Mouse (Mus musculus) heart, postnatal 14 days (tissue): Measurements from ENCODE around the gene Ryr2. TPM values are rescaled to one million over a fixed set of nuclear protein-coding genes. Genes with fewer than 3 reads are reported as not detected.

ENCODE experiments used
- DNase-seq, 2 experiments: peaks; one replicate each; pipeline ENCODE4 v3.0.0; 2021 to 2022
- intact Hi-C: fragments of 180-260 bp; cut with DNase I; formaldehyde crosslinking; loops from one replicate; pipeline ENCODE4 v1.15.1; 2025
- total RNA-seq, 2 experiments: library from RNA; stranded (reverse); gene quantifications; 2 replicates each; pipeline ENCODE4 v1.2.3; 2021

Ryr2 gene
- total RNA-seq, 2 experiments from 2014 or later, result 977 to 1,003 TPM

- DNase-seq, result no peak
- intact Hi-C loops, result no loop called here
Measured at GRCm38 (mm10) chr13:11902856-11903255, 203.9 kb downstream of the Ryr2 start.

GRCm38 (mm10) chr13:11900631-11901030 lies 206.1 kb downstream of the Ryr2 start:
- no peak for DNase-seq
- intact Hi-C loops, result no loop called here

GRCm38 (mm10) chr13:11895631-11896030 lies 211.1 kb downstream of the Ryr2 start:
- intact Hi-C loops, result no loop called here
- no peak for DNase-seq

- intact Hi-C loops, result no loop called here
- no peak for DNase-seq
Measured at GRCm38 (mm10) chr13:11891739-11892138, 215.0 kb downstream of the Ryr2 start.

- no peak for DNase-seq
- intact Hi-C loops, result no loop called here
Measured at GRCm38 (mm10) chr13:11891115-11891514, 215.6 kb downstream of the Ryr2 start.

GRCm38 (mm10) chr13:11884175-11884574 lies 222.6 kb downstream of the Ryr2 start:
- intact Hi-C loops, result no loop called here
- DNase-seq, result no peak

- DNase-seq, result no peak
- intact Hi-C loops, result no loop called here
Measured at GRCm38 (mm10) chr13:11882359-11882758, 224.4 kb downstream of the Ryr2 start.

GRCm38 (mm10) chr13:11880503-11881227 lies 226.1 kb downstream of the Ryr2 start:
- no peak for DNase-seq
- intact Hi-C loops, result no loop called here

- intact Hi-C loops, result no loop called here
- no peak for DNase-seq
Measured at GRCm38 (mm10) chr13:11879037-11879436, 227.7 kb downstream of the Ryr2 start.

GRCm38 (mm10) chr13:11874852-11875251 lies 231.9 kb downstream of the Ryr2 start:
- DNase-seq, result no peak
- intact Hi-C loops, result no loop called here

GRCm38 (mm10) chr13:11869971-11870370 lies 236.8 kb downstream of the Ryr2 start:
- intact Hi-C loops, result no loop called here

GRCm38 (mm10) chr13:11869486-11869885 lies 237.3 kb downstream of the Ryr2 start:
- intact Hi-C loops, result no loop called here
- no peak for DNase-seq

More at GRCm38 (mm10) chr13:11869971-11870370, 236.8 kb downstream of the Ryr2 start:
- DNase-seq, result no peak

GRCm38 (mm10) chr13:11868979-11869378 lies 237.8 kb downstream of the Ryr2 start:
- no peak for DNase-seq
- intact Hi-C loops, result no loop called here

GRCm38 (mm10) chr13:11868056-11868455 lies 238.7 kb downstream of the Ryr2 start:
- intact Hi-C loops, result no loop called here
- DNase-seq, result no peak

- no peak for DNase-seq
- intact Hi-C loops, result no loop called here
Measured at GRCm38 (mm10) chr13:11865261-11865660, 241.5 kb downstream of the Ryr2 start.

GRCm38 (mm10) chr13:11851691-11852090 lies 255.1 kb downstream of the Ryr2 start:
- intact Hi-C loops, result no loop called here
- no peak for DNase-seq

- intact Hi-C loops, result no loop called here
- DNase-seq, result no peak
Measured at GRCm38 (mm10) chr13:11843889-11844288, 262.9 kb downstream of the Ryr2 start.

GRCm38 (mm10) chr13:11837870-11838269 lies 268.9 kb downstream of the Ryr2 start:
- no peak for DNase-seq
- intact Hi-C loops, result no loop called here

GRCm38 (mm10) chr13:11837152-11837551 lies 269.6 kb downstream of the Ryr2 start:
- DNase-seq, result no peak
- intact Hi-C loops, result no loop called here

GRCm38 (mm10) chr13:11836304-11837078 lies 270.3 kb downstream of the Ryr2 start:
- intact Hi-C loops, result no loop called here
- no peak for DNase-seq

GRCm38 (mm10) chr13:11831210-11831609 lies 275.5 kb downstream of the Ryr2 start:
- DNase-seq, result no peak
- intact Hi-C loops, result no loop called here
